ENCODE assay signal across 11 mouse cellular contexts in the genomic region with DNA sequence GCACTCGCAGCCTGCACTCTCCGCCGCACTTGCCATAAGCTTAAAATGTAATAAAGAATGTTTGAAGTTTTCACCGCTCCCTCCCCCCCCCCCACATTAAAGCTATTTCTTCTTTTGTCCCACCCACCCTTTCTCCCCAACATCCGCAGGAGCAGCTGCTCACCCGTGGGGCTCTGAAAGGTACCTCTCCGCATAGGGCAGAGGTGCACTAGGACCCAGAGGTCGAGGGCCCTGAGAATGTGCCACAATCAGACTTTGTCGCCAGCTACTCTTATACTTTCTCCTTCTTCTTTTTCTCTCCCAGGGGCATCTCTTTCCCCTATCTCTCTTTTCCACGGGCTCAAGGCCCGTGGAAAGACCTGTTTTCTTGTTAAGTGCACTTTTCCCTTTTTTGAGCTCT. TPM values are rescaled to one million over a fixed set of nuclear protein-coding genes. Genes with fewer than 3 reads are reported as not detected.
A peak's percentile ranks its signal among the peaks of the same experiment; 100 is the strongest.
DNase-seq lines count a peak whose midpoint lies in the region; ATAC-seq lines count a peak whose summit lies in the region.
"Had no signal": no experiment of that assay in that cellular context is flagged by ENCODE, and none has a peak within 500 bp of the region (broad histone marks: within the 10 kb centered on the region; RNA-seq: fewer than 3 reads in every experiment).

No protein-coding gene starts in this region.

- H3K27ac ChIP-seq in kidney, embryonic 14.5 days (ENCODE audit: low read depth, low read length) = no peak overlapping the region
- H3K27ac ChIP-seq in embryonic facial prominence, embryonic 11.5 days (replicated peaks; ENCODE audit: low read depth, low read length) = no peak overlapping the region
- H3K27ac ChIP-seq in hindbrain, embryonic 10.5 days = no peak overlapping the region
- H3K27ac ChIP-seq in midbrain, embryonic 15.5 days = peak overlapping the region; percentile 42; the same call in 1 of the 2 replicates
- H3K27ac ChIP-seq: heart, embryonic 10.5 days; limb, embryonic 10.5 days had no signal

- WGBS in kidney, embryonic 14.5 days = 38% methylated on average over 11 of the region's 11 CpGs
- 23% methylated on average over 11 of the region's 11 CpGs for WGBS in embryonic facial prominence, embryonic 11.5 days
- WGBS in hindbrain, embryonic 10.5 days = 33% methylated on average over 11 of the region's 11 CpGs
- 43% methylated on average over 11 of the region's 11 CpGs for WGBS in midbrain, embryonic 15.5 days

- no peak overlapping the region for H3K4me2 ChIP-seq in kidney, embryonic 14.5 days (replicated peaks; ENCODE audit: low read depth, low read length)
- H3K4me2 ChIP-seq in embryonic facial prominence, embryonic 11.5 days (ENCODE audit: low read depth, low read length) = no peak overlapping the region
- H3K4me2 ChIP-seq in midbrain, embryonic 15.5 days = peak overlapping the region; percentile 15

- H3K36me3 ChIP-seq in kidney, embryonic 14.5 days (ENCODE audit: control insufficient read depth, insufficient read depth, low read length) = no peaks in the 10 kb centered on the region
- H3K36me3 ChIP-seq in embryonic facial prominence, embryonic 11.5 days (replicated peaks; ENCODE audit: control insufficient read depth, insufficient read depth, low read depth, low read length) = no peaks in the 10 kb centered on the region
- H3K36me3 ChIP-seq in hindbrain, embryonic 10.5 days = no peaks in the 10 kb centered on the region
- H3K36me3 ChIP-seq in midbrain, embryonic 15.5 days (replicated peaks) = no peaks in the 10 kb centered on the region
- H3K36me3 ChIP-seq: heart, embryonic 10.5 days; limb, embryonic 10.5 days had no signal

- DNase-seq in kidney, adult 11 months = peak; percentile 15
- no peak for DNase-seq in embryonic facial prominence, embryonic 11.5 days (ENCODE audit: low spot score)
- peak; percentile 3 for DNase-seq in hindbrain, embryonic 10.5 days (ENCODE audit: low spot score)
- DNase-seq in heart, postnatal 10 days = no peak
- DNase-seq in lung, postnatal 4 days = no peak

- no peak overlapping the region for H3K9ac ChIP-seq in kidney, embryonic 14.5 days (ENCODE audit: low read depth, low read length)
- no peak overlapping the region for H3K9ac ChIP-seq in embryonic facial prominence, embryonic 11.5 days (replicated peaks; ENCODE audit: low read length)
- no peak overlapping the region for H3K9ac ChIP-seq in midbrain, embryonic 15.5 days

- ATAC-seq in kidney, embryonic 14.5 days (ENCODE audit: low FRiP score, low TSS enrichment) = no peak
- no peak for ATAC-seq in embryonic facial prominence, embryonic 11.5 days (replicated peaks; ENCODE audit: insufficient number of reproducible peaks, low FRiP score, low TSS enrichment, low read depth)
- ATAC-seq in midbrain, embryonic 15.5 days (replicated peaks) = peak; percentile 72
- no peak for ATAC-seq in CD4-positive, CD25-positive, alpha-beta regulatory T cell, adult 4 months

- no peak overlapping the region for H3K4me3 ChIP-seq in kidney, embryonic 14.5 days (ENCODE audit: low read length)
- 0 out of 2 replicates have a peak overlapping the region, but pooled peaks have one; percentile 5 for H3K4me3 ChIP-seq in embryonic facial prominence, embryonic 11.5 days (ENCODE audit: low read depth, low read length)
- peak overlapping the region; percentile 43 for H3K4me3 ChIP-seq in hindbrain, embryonic 10.5 days
- peak overlapping the region; percentile 28 for H3K4me3 ChIP-seq in midbrain, embryonic 15.5 days

- peaks cover 16% of the 10 kb centered on the region for H3K9me3 ChIP-seq in kidney, embryonic 14.5 days (ENCODE audit: control insufficient read depth, low read length)
- H3K9me3 ChIP-seq in embryonic facial prominence, embryonic 11.5 days (replicated peaks; ENCODE audit: control insufficient read depth, low read length) = no peaks in the 10 kb centered on the region
- H3K9me3 ChIP-seq in hindbrain, embryonic 10.5 days = peaks cover 28% of the 10 kb centered on the region
- peaks cover 9% of the 10 kb centered on the region; the same call in 1 of the 2 replicates for H3K9me3 ChIP-seq in midbrain, embryonic 15.5 days

- H3K27me3 ChIP-seq in kidney, embryonic 14.5 days (ENCODE audit: control insufficient read depth, insufficient read depth, low read length) = no peaks in the 10 kb centered on the region
- no peaks in the 10 kb centered on the region for H3K27me3 ChIP-seq in embryonic facial prominence, embryonic 11.5 days (ENCODE audit: control insufficient read depth, insufficient read depth, low read length)
- no peaks in the 10 kb centered on the region for H3K27me3 ChIP-seq in hindbrain, embryonic 10.5 days (ENCODE audit: insufficient read depth, poor library complexity, severe bottlenecking)
- no peaks in the 10 kb centered on the region for H3K27me3 ChIP-seq in midbrain, embryonic 15.5 days (replicated peaks)

- no peaks in the 10 kb centered on the region for H3K4me1 ChIP-seq in kidney, embryonic 14.5 days (ENCODE audit: control insufficient read depth, insufficient read depth, low read length)
- no peaks in the 10 kb centered on the region for H3K4me1 ChIP-seq in embryonic facial prominence, embryonic 11.5 days (ENCODE audit: control insufficient read depth, insufficient read depth, low read length)
- H3K4me1 ChIP-seq in hindbrain, embryonic 10.5 days (replicated peaks) = no peaks in the 10 kb centered on the region
- H3K4me1 ChIP-seq in midbrain, embryonic 15.5 days = no peaks in the 10 kb centered on the region
- H3K4me1 ChIP-seq: heart, embryonic 10.5 days; limb, embryonic 10.5 days had no signal

- intact Hi-C loops in heart, postnatal 10 days (cut with DNase I) = no loop called here

RNA-seq across cellular contexts. Expression of gene Psg28, which starts 28.4 kb away (rescaled TPM):
- not detected in 2 replicates for polyA plus RNA-seq in kidney, embryonic 14.5 days (2014; fragmentation: Nextera tagmentation; extraction: Ambion mirVana)
- polyA plus RNA-seq in embryonic facial prominence, embryonic 11.5 days (2014; fragmentation: Nextera tagmentation; extraction: Ambion mirVana) = not detected in 2 replicates
- polyA plus RNA-seq in hindbrain, embryonic 10.5 days (2016; fragmentation: Nextera tagmentation; extraction: Ambion mirVana) = not detected in 2 replicates
- not detected in 2 replicates for polyA plus RNA-seq in midbrain, embryonic 15.5 days (2015; fragmentation: Nextera tagmentation; extraction: Ambion mirVana)
- polyA plus RNA-seq in CD4-positive, CD25-positive, alpha-beta regulatory T cell, adult 4 months (2017; shearing (Covaris generic)) = not detected
- total RNA-seq in heart, postnatal 10 days (2021) = not detected
- polyA plus RNA-seq: heart, embryonic 10.5 days; limb, embryonic 10.5 days; stomach, embryonic 14.5 days had no signal

RNA-seq across cellular contexts. Expression of gene Psg18, which starts 48.6 kb away (rescaled TPM):
- polyA plus RNA-seq in kidney, embryonic 14.5 days (2014; fragmentation: Nextera tagmentation; extraction: Ambion mirVana) = not detected in 2 replicates
- polyA plus RNA-seq in embryonic facial prominence, embryonic 11.5 days (2014; fragmentation: Nextera tagmentation; extraction: Ambion mirVana) = not detected in 2 replicates
- not detected in 2 replicates for polyA plus RNA-seq in hindbrain, embryonic 10.5 days (2016; fragmentation: Nextera tagmentation; extraction: Ambion mirVana)
- polyA plus RNA-seq in midbrain, embryonic 15.5 days (2015; fragmentation: Nextera tagmentation; extraction: Ambion mirVana) = not detected in 2 replicates
- not detected for polyA plus RNA-seq in CD4-positive, CD25-positive, alpha-beta regulatory T cell, adult 4 months (2017; shearing (Covaris generic))
- total RNA-seq in heart, postnatal 10 days (2021) = not detected
- polyA plus RNA-seq: heart, embryonic 10.5 days; limb, embryonic 10.5 days; stomach, embryonic 14.5 days had no signal

Comparison
In these comparisons a context has a peak if more than half of its experiments do, and no peak if none do; other contexts are left out.
1. DNase-seq: peak in kidney, adult 11 months (single experiment) and hindbrain, embryonic 10.5 days (single experiment); none in embryonic facial prominence, embryonic 11.5 days (single experiment), heart, postnatal 10 days (0 of 2) and lung, postnatal 4 days (0 of 2).